Mouse (Mus musculus) gastrocnemius, postnatal 10 days (tissue): ENCODE results near the gene Gpsm2. TPM values are rescaled to one million over a fixed set of nuclear protein-coding genes. Genes with fewer than 3 reads are reported as not detected.

Source experiments
- DNase-seq: peaks from one replicate; pipeline ENCODE4 v3.0.0; 2021; ENCODE audit warnings: mixed read lengths
- long read RNA-seq, 2 experiments: library from polyadenylated mRNA; stranded (forward); transcript quantifications; one replicate each; pipeline ENCODE4 v2.0.0; 2021
- total RNA-seq, 2 experiments: library from RNA; stranded (reverse); gene quantifications; 2 replicates each; pipeline ENCODE4 v1.2.3; 2021

Gpsm2 gene
- total RNA-seq = 10 to 100 TPM; 14.2 to 15.3 TPM
- long read RNA-seq, experiment 1, transcript Gpsm2-201 (15 exons, 3,498 nt) = major isoform, 10 of 29 reads
- long read RNA-seq, experiment 1, partial matches to known transcripts = 3 of 29 reads
- long read RNA-seq, experiment 1, other reads (novel, unspliced or antisense) = 16 of 29 reads
- long read RNA-seq, experiment 2, transcript Gpsm2-201 (15 exons, 3,498 nt) = major isoform, 10 of 24 reads
- long read RNA-seq, experiment 2, partial matches to known transcripts = 1 of 24 reads
- long read RNA-seq, experiment 2, other reads (novel, unspliced or antisense) = 13 of 24 reads

DNA sequence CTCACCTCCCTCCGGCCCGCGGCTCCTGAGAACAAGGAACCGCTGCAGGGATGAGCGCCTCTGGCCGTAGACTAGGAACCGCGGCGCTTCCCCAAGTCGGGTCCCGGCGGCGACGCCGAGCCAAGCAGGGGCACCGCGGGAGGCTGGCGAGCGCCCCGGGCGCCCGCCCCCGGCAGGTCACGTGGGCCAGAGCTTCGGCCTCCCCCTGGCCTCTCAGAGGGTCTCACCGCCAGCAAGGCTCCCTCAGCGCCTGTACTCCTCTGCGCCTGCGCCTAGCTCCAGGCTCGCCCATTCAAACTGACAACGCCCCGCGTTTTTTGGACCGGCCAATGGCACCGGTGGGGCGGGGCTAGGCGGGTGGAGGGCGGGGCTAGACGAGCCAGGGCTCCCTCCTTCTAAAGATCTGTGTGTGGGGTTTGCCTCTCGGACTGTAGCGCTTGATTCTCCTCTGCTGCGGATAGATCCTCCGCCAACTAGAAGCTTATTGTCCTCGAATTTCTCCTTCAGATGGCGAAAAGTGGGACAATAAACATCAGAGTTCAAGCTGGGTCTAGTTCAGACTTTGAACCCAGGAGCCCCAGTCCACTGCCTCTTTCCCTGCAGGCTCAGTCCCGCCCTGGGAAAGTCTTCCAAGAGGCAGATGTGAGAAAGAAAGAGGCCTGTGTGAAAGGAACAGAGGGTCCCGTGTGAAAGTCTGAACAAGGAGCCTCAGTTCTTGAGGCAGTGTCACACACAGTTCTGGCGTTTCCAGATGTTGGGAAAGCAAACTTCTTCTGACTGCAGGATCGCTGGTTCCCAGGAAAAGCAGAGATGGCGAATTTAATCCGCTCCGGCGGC lies at the start of gene Gpsm2:
Gene Gpsm2 (minus strand): TSS at position 274 of the 837 bp plus-strand sequence.
- peak; percentile 97 for DNase-seq

DNA sequence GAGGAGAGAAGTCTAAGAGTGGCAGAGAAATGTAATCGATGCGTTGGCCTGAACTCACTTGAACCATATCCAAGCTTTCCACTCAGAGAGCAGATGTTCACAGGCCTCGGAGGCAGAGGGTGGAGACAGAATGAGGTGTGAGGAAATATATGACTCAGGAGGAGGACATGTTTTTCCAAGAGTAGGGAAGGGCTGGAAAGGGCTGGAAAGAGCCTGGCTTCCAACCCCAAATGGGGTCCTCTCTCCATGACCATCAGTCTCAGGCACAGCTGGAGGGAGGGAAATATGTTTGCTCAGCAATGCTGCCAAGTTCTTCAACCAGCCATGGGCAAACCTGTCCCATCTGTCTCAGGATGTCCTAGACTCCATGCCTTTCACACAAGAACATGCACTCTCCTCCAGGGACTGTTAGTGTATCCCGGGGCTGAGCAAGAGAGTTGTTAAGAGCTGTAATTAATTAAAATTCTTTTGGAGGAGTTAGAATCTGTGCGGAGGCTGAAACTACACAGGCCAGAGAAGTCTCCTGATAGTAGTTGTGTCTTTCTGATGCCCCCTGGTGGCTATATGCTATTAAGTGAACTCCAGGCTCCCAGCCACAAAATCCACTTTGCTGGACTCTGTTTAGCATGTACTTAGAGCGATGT lies 48.7 kb upstream of the Gpsm2 start:
- peak; percentile 54 for DNase-seq

DNA sequence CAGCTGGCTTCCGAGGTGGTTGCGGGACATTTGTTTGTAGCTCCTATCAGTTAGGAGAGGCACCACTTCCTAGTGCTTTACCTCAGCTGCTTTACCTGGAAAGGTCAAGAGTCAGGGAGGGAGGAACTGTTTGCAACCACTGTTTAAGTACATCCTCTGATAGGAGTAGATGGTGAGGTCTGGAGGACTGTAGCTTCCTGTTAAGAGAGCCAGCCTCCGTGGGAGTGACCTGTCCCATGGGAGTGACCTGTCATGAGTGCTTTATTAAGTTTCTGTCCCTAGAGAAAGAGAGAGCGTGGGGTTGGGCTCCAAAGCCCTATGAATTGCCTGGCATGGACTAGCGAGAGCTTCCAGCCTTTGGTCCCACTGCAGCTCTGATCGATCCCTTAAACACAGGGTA lies 47.4 kb upstream of the Gpsm2 start:
- no peak for DNase-seq

GRCm38 (mm10) chr3:108767416-108767815 lies 45.3 kb upstream of the Gpsm2 start:
- no peak for DNase-seq

DNA sequence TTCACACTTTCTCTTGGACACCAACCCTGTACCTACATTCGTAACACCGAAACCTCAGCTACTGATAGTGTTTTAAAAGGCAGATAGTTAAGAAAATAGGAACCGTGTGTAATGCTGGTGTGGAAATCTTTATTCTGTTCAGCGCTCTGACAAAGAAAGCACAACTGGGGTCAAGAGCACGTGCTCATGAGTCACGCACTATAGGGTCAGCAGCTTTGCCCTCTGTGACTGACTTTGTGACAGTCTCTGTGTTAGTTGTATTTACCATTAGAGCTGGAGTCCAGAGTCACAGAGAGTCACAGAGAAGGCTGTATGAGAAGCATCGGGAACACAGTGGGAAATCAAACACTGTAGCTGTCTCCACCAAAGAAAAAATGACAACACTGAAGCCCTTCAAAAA lies 44.8 kb upstream of the Gpsm2 start:
- no peak for DNase-seq

- no peak for DNase-seq
Measured at GRCm38 (mm10) chr3:108765476-108765875, 43.4 kb upstream of the Gpsm2 start.

DNA sequence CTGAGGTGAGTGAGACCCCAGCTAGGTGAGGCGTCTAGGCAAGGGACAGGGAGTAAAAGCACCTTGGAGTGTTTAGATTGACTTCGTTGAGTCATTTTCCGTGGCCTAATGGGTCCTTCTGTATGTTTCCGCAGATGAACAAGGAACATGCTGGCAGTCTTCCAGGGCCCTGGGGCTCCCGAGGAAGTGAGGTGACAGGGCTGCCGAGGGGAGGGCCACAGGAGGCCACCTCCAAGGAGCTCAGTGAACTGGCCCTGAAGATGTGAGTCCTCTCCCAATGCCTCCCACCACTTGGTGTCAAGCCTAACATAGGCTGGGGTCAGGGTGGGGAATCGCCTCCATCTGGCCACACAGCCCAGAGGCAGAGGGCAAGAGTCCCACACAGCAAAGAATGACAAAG lies 42.9 kb upstream of the Gpsm2 start:
- peak; percentile 20 for DNase-seq

DNA sequence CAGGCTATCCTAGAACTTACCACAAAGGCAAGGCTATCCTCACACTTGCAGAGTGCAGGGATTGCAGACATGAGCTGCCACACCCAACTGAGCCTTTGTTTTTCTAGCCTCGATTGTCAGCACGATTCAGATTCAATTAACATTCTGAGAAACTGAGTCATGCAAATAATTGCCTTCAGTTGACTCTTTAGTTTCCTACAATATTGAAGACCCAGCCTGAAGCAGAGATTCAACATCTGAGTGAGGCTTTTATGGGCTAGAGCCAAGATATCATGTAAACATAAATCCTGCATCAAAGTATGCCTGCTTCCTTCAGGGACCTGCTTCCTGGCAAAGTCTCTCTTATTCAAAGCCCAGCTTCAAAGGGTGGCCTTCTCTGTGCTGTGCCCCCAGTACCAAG lies 41.6 kb upstream of the Gpsm2 start:
- DNase-seq = no peak

GRCm38 (mm10) chr3:108762597-108763111 lies 40.5 kb upstream of the Gpsm2 start:
- DNase-seq = no peak

GRCm38 (mm10) chr3:108759566-108760420 lies 37.7 kb upstream of the Gpsm2 start:
- DNase-seq = no peak

DNA sequence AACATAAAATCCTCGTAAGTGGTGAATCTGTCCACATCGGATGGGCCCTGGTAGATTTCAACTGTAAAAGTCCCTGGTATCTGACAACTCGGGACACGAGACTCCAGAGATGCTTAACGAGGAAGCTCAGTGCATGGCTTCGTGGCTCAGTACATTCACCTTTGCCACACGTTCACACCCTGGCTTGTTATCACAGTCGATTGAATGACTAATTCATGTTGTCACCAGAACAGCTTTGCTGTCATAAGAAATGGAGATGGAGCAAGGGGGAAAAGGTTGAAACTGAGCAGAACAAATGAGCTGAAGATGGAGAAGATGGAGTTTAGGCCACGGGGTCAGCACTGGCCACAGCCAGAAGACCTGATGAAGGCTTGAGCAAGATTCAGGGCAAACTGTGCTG lies 35.5 kb upstream of the Gpsm2 start:
- DNase-seq = no peak

DNA sequence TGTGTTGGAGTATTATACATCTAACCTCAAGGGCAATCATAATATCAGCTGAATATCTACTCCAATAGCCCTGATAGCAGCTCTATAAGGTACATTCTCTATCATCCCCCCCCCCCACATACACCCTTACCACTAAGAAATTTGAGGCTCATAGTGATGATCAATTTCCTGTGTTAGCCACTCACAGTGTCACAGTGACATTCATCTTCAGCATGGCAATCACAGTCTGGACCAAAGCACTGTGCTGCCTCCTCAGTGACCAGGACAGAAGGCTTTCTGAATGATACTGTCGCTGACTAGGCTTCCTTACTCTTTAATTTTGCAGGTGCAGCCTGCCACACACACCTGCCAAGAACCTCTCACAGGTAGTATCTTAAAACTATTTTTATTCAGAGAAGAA lies 34.0 kb upstream of the Gpsm2 start:
- DNase-seq = no peak

DNA sequence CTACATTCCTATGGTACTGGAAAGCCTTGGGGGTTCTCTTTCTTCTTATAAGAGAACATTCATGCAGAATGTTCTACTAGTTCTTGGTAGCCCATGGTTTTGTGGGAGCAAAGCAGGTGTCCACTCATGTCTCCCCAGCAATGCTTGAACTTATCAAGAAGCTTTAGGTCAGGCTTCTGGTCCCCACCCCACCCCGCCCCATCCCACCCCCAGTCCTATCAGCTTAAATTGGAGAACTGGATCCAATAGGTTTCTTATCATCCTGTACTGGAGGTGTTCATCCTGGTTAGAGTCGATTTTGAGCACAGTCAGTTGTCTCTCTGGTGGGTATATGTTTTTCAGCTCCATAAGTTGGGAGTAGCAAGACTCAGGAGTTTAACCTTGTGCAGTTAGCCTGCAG lies 33.4 kb upstream of the Gpsm2 start:
- DNase-seq = no peak

GRCm38 (mm10) chr3:108754541-108754940 lies 32.4 kb upstream of the Gpsm2 start:
- DNase-seq = no peak

DNA sequence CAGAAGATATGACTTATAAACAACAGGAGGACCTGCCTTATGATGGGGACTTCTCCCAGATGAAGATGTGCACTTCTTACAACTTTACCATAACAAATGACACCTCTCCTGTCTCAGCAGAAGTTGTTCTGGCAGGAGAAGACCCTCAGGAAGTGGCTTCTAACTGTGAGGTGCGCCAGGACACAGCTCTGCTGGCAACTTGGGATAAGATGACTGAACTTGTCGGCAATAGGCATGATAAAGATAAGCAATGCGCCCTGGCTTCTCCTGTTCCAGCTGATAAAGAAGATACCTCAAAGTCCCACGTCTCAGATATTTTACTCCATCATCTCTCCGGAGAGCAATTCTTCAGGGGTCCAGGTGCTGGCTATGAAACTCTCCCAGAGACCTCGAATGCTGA lies 29.6 kb upstream of the Gpsm2 start:
- DNase-seq = no peak

- DNase-seq = no peak
Measured at GRCm38 (mm10) chr3:108751061-108751460, 29.0 kb upstream of the Gpsm2 start.

DNA sequence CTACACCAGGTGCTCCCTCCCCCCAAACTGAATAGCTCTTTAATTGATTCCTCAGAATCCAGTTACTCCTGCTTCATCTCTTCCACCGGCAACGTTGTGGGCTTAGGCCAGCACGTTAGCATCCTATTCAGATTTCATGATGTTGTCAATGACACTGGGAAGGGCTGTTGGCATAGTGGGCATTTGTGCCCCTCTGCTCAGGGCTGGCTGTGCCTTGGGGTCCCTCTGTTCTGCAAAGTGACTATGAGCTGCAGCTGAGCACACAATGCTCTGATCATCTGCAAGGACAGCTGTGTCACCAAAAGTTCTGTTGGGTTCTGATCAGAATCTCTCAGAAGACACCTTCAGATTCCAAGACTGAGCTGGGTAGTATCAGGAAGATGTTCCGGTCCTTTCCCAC lies 22.0 kb upstream of the Gpsm2 start:
- DNase-seq = no peak

DNA sequence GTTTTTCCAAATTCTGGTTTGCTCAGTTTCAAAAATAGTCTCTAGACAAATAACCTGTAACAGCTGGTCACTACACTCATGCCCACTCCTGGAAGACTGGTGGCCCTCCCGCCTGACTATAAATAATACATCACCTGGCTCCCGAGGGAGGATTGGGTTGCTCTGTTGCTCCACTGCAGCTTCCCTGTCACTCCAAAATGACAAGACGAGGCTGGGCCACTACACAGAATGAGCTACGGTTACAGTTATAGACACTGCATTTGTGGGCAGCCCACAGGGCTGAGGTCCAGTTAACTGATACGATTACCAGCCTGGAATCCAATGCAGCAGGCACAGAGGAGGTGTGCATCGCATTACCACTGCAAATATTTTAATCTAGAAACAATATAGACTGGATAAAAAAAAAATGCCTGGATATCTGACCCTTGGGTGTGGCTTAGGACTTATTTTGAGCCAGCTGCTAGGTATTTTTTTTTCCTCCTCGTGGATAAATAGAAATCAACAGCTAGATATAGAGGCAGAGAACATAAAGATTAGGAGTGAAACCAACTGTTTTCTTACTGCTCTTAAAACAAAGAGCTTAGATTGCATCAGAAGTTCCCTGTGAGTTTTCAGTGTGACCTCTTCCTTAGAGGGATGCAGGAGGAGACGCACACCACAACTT lies 17.1 kb upstream of the Gpsm2 start, which contains the start of gene Aknad1:
Gene Aknad1 (plus strand): TSS at position 614 of the 664 bp plus-strand sequence.
- DNase-seq = no peak

DNA sequence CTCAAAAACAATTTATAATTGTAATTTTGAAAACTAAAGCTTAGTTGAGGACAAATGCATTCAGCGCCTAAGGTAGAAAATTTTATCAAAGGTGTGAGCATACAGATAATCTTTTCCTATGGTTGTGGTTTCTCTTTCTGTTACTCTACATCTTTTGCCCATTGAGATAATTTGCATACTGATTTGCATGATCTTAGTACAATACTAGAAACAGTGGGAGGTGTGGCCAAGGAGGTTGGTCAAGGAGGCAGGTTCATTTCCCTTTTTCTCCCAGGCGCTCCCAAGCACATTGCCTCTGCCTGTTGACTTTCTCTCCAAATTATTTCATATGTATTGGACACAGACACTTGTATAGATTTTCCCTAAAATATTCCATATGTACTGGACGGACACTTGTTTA lies 15.7 kb upstream of the Gpsm2 start:
- DNase-seq = no peak

GRCm38 (mm10) chr3:108730316-108730715 lies 8.2 kb upstream of the Gpsm2 start:
- no peak for DNase-seq

DNA sequence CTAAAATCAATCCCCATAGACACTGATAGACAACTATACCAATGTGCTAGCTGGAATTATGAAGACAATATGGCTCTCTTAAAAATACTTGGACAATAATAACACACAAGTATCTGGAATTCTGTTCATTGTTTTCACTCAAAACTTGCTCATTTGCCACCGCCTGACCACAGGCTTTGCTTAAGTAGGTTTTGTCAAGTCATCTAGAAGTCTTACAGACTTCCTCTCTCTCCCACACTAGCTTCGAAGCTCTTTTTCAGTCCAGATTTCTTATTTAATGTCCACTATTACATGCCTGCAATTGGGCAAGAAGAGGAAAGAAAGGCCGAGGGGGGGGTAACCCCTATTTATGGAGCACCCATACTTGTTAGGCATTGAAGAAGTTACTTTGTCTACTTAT lies 5.7 kb upstream of the Gpsm2 start:
- no peak for DNase-seq
